Mouse (Mus musculus) heart, postnatal 0 days (tissue): Measurements from ENCODE around the gene Trappc10.

ENCODE experiments used
- CTCF ChIP-seq: IDR thresholded peaks from 2 replicates; pipeline ENCODE4 v1.5.1; 2016; ENCODE audit warnings: antibody characterized with exemption, control low read depth, low read depth
- EP300 ChIP-seq: IDR thresholded peaks from 2 replicates; pipeline ENCODE4 v1.6.1; 2016; ENCODE audit warnings: antibody characterized with exemption, low read depth

- TF ChIP-seq CTCF (no peak), EP300 (no peak)
Observed at GRCm38 (mm10) chr10:78259702-78260101, 15.3 kb upstream of the Trappc10 start.
